ENCODE assay signal across 20 mouse cellular contexts in the genomic region with DNA sequence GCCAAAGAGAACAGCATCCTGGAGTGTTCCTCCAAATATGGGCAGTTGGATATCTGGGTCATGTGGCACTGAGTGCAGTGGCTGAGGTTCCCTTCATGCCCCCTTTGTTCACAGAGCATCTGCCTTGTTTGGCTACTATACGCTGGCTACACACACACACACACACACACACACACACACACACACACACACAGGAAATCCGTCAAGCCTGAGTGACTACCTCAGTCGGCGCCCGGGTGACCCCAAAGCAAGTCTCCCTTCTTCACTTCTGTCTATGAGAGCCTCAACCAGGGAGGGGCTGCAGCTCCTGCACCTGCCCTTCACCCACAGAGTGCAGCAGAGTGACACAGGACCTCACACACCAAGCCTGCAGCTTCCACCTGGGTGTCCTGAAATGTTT.
DNase-seq lines count a peak whose midpoint lies in the region; ATAC-seq and TF ChIP-seq lines count a peak whose summit lies in the region.
"Had no signal": no experiment of that assay in that cellular context is flagged by ENCODE, and none has a peak within 500 bp of the region (broad histone marks: within the 10 kb centered on the region; RNA-seq: fewer than 3 reads in every experiment).

No protein-coding gene starts in this region.

- H3K4me3 ChIP-seq in hindbrain, embryonic 10.5 days: no peak overlapping the region
- no peak overlapping the region for H3K4me3 ChIP-seq in hindbrain, embryonic 12.5 days
- no peak overlapping the region for H3K4me3 ChIP-seq in liver, postnatal 0 days (ENCODE audit: low read depth, low read length)
- no peak overlapping the region for H3K4me3 ChIP-seq in forebrain, embryonic 13.5 days
- H3K4me3 ChIP-seq: gastrocnemius, adult 2 months; heart, embryonic 12.5 days; limb, embryonic 13.5 days; megakaryocyte, embryonic 14.5 days had no signal

- TF ChIP-seq CTCF in liver, postnatal 0 days (IDR thresholded peaks at IDR 0.05; ENCODE audit: low read depth): no peak

- WGBS in hindbrain, embryonic 10.5 days: 75% methylated on average over 5 of the region's 5 CpGs
- WGBS in hindbrain, embryonic 12.5 days: 75% methylated on average over 5 of the region's 5 CpGs
- 45% methylated on average over 4 of the region's 5 CpGs for WGBS in liver, postnatal 0 days (ENCODE audit: insufficient replicate concordance)
- 88% methylated on average over 5 of the region's 5 CpGs for WGBS in forebrain, embryonic 13.5 days

- H3K27me3 ChIP-seq in hindbrain, embryonic 10.5 days (ENCODE audit: insufficient read depth, poor library complexity, severe bottlenecking): no peaks in the 10 kb centered on the region
- H3K27me3 ChIP-seq in hindbrain, embryonic 12.5 days: no peaks in the 10 kb centered on the region
- no peaks in the 10 kb centered on the region for H3K27me3 ChIP-seq in liver, postnatal 0 days (ENCODE audit: insufficient read depth, low read length)
- no peaks in the 10 kb centered on the region for H3K27me3 ChIP-seq in forebrain, embryonic 13.5 days
- H3K27me3 ChIP-seq: heart, embryonic 12.5 days; limb, embryonic 13.5 days had no signal

- DNase-seq in hindbrain, embryonic 10.5 days (ENCODE audit: low spot score): no peak
- DNase-seq in liver, postnatal 0 days: peak; percentile 42
- no peak for DNase-seq in liver
- peak; percentile 27 for DNase-seq in thymus, postnatal 4 days
- no peak for DNase-seq in thymus, postnatal 0 days (ENCODE audit: low spot score)
- DNase-seq in heart, adult 11 months: no peak
- DNase-seq: gastrocnemius, adult 2 months; heart, postnatal 14 days; lung, postnatal 10 days; right cerebral cortex, adult 18-20 months; thymus, postnatal 25 days had no signal

- TF ChIP-seq EP300 in liver, postnatal 0 days (IDR thresholded peaks at IDR 0.05; ENCODE audit: low read depth): no peak

- H3K9ac ChIP-seq in hindbrain, embryonic 12.5 days: no peak overlapping the region
- H3K9ac ChIP-seq in liver, postnatal 0 days (replicated peaks): no peak overlapping the region
- no peak overlapping the region for H3K9ac ChIP-seq in forebrain, embryonic 13.5 days
- H3K9ac ChIP-seq: heart, embryonic 12.5 days; limb, embryonic 13.5 days; liver, embryonic 14.5 days had no signal

- ATAC-seq in hindbrain, embryonic 12.5 days (ENCODE audit: low FRiP score): no peak
- peak; percentile 29; the same call in 1 of the 2 replicates for ATAC-seq in liver, postnatal 0 days
- ATAC-seq in forebrain, embryonic 13.5 days: no peak
- ATAC-seq: hindbrain, embryonic 16.5 days; intestine, postnatal 0 days had no signal

- H3K4me2 ChIP-seq in hindbrain, embryonic 12.5 days (replicated peaks): no peak overlapping the region
- H3K4me2 ChIP-seq in liver, postnatal 0 days (ENCODE audit: low read depth, low read length): no peak overlapping the region
- no peak overlapping the region for H3K4me2 ChIP-seq in forebrain, embryonic 13.5 days
- H3K4me2 ChIP-seq: heart, embryonic 12.5 days; limb, embryonic 13.5 days had no signal

- H3K27ac ChIP-seq in hindbrain, embryonic 10.5 days: peak overlapping the region; percentile 26; the same call in 1 of the 2 replicates
- H3K27ac ChIP-seq in hindbrain, embryonic 12.5 days: no peak overlapping the region
- H3K27ac ChIP-seq in liver, postnatal 0 days (ENCODE audit: low read depth): no peak overlapping the region
- H3K27ac ChIP-seq in forebrain, embryonic 13.5 days: no peak overlapping the region
- H3K27ac ChIP-seq: gastrocnemius, adult 2 months; limb, embryonic 13.5 days; liver, embryonic 14.5 days; stomach, postnatal 0 days had no signal

- H3K4me1 ChIP-seq in hindbrain, embryonic 10.5 days (replicated peaks): peaks cover 10% of the 10 kb centered on the region; the same call in 1 of the 2 replicates
- H3K4me1 ChIP-seq in hindbrain, embryonic 12.5 days: no peaks in the 10 kb centered on the region
- H3K4me1 ChIP-seq in liver, postnatal 0 days (ENCODE audit: insufficient read depth): no peaks in the 10 kb centered on the region
- H3K4me1 ChIP-seq in forebrain, embryonic 13.5 days: 0 out of 2 replicates have a peak, but pooled peaks cover 3% of the 10 kb centered on the region
- H3K4me1 ChIP-seq: limb, embryonic 13.5 days; megakaryocyte, embryonic 14.5 days had no signal

- H3K9me3 ChIP-seq in hindbrain, embryonic 10.5 days: no peaks in the 10 kb centered on the region
- no peaks in the 10 kb centered on the region for H3K9me3 ChIP-seq in hindbrain, embryonic 12.5 days (replicated peaks)
- no peaks in the 10 kb centered on the region for H3K9me3 ChIP-seq in liver, postnatal 0 days (ENCODE audit: low read length)
- no peaks in the 10 kb centered on the region for H3K9me3 ChIP-seq in forebrain, embryonic 13.5 days (replicated peaks)
- H3K9me3 ChIP-seq: heart, embryonic 12.5 days had no signal

- H3K36me3 ChIP-seq in hindbrain, embryonic 10.5 days: no peaks in the 10 kb centered on the region
- no peaks in the 10 kb centered on the region for H3K36me3 ChIP-seq in hindbrain, embryonic 12.5 days
- no peaks in the 10 kb centered on the region for H3K36me3 ChIP-seq in liver, postnatal 0 days (replicated peaks; ENCODE audit: insufficient read depth, low read length)
- no peaks in the 10 kb centered on the region for H3K36me3 ChIP-seq in forebrain, embryonic 13.5 days (ENCODE audit: poor library complexity, severe bottlenecking)
- H3K36me3 ChIP-seq: heart, embryonic 12.5 days; limb, embryonic 13.5 days had no signal

Comparison
In these comparisons a context has a peak if more than half of its experiments do, and no peak if none do; other contexts are left out.
1. DNase-seq: peak in liver, postnatal 0 days (single experiment) and thymus, postnatal 4 days (single experiment); none in hindbrain, embryonic 10.5 days (single experiment), liver (single experiment), thymus, postnatal 0 days (single experiment) and heart, adult 11 months (single experiment).